Mouse (Mus musculus) stomach, embryonic 14.5 days (tissue): Measurements from ENCODE around the gene Nlrc5. TPM values are rescaled to one million over a fixed set of nuclear protein-coding genes. Genes with fewer than 3 reads are reported as not detected.

Experiments used
- ATAC-seq: fragments of 200-750 bp; cut with Nextera tagmentation; 2 replicates; pipeline ENCODE4 v1.8.0; 2017; ENCODE audit warnings: low read depth, moderate TSS enrichment; ENCODE audit not compliant: insufficient number of reproducible peaks, insufficient read depth, low FRiP score
- H3K27ac ChIP-seq: fragments of 300-500 bp; sonication (generic); 2 replicates; pipeline ENCODE4 v1.5.1; 2014; ENCODE audit warnings: mild to moderate bottlenecking, low read length, moderate library complexity, mixed read lengths
- H3K27me3 ChIP-seq: fragments of 300-500 bp; sonication (generic); 2 replicates; pipeline ENCODE4 v1.6.1; 2014; ENCODE audit warnings: low read length, control low read depth, mixed read lengths; ENCODE audit not compliant: control insufficient read depth, insufficient read depth
- H3K36me3 ChIP-seq: fragments of 300-500 bp; sonication (generic); 2 replicates; pipeline ENCODE4 v1.6.1; 2014; ENCODE audit warnings: mild to moderate bottlenecking, control low read depth, low read length, moderate library complexity, mixed read lengths; ENCODE audit not compliant: control insufficient read depth, insufficient read depth
- H3K4me1 ChIP-seq: fragments of 300-500 bp; sonication (generic); 2 replicates; pipeline ENCODE4 v1.6.1; 2014; ENCODE audit warnings: low read length, control low read depth, mixed read lengths; ENCODE audit not compliant: control insufficient read depth, insufficient read depth
- H3K4me2 ChIP-seq: fragments of 300-500 bp; sonication (generic); replicated peaks from 2 replicates; pipeline ENCODE4 v1.6.1; 2014; ENCODE audit warnings: low read depth, low read length, control low read depth
- H3K4me3 ChIP-seq: fragments of 300-500 bp; sonication (generic); 2 replicates; pipeline ENCODE4 v1.5.1; 2014; ENCODE audit warnings: low read depth, low read length, control low read depth
- H3K9ac ChIP-seq: fragments of 300-500 bp; sonication (generic); replicated peaks from 2 replicates; pipeline ENCODE4 v1.6.1; 2014; ENCODE audit warnings: low read depth, mild to moderate bottlenecking, control low read depth, low read length, moderate library complexity, mixed read lengths
- H3K9me3 ChIP-seq: fragments of 300-500 bp; sonication (generic); 2 replicates; pipeline ENCODE4 v1.6.1; 2016; ENCODE audit warnings: low read depth, low read length, control low read depth; ENCODE audit not compliant: control insufficient read depth
- WGBS: fragments of 180-500 bp; shearing (Covaris S2); extraction: QIAGEN DNeasy Blood & Tissue Kit; methylation state at CpG from one replicate; pipeline ENCODE4 v1.1.7; 2014; 5-methylcytosine and 5-hydroxymethylcytosine counted together
- polyA plus RNA-seq: library from polyadenylated mRNA; unstranded; fragments of >200 nt; fragmentation: Nextera tagmentation; extraction: Ambion mirVana; gene quantifications from 2 replicates; pipeline ENCODE4 v1.2.1, GENCODE M21; 2014

Gene Nlrc5
- polyA plus RNA-seq, 1 experiment from 2014 or later, result 1.4 TPM

- Histone ChIP-seq H3K9ac (no peak overlapping the region), H3K36me3 (no peaks in the 10 kb centered on the region), H3K9me3 (no peaks in the 10 kb centered on the region), H3K27me3 (no peaks in the 10 kb centered on the region), H3K4me1 (0 out of 2 replicates have a peak, but pooled peaks cover 2% of the 10 kb centered on the region), H3K27ac (no peak overlapping the region), H3K4me2 (no peak overlapping the region), H3K4me3 (no peak overlapping the region)
- no peak for ATAC-seq
- 56% methylated on average over 5 of the region's 5 CpGs for WGBS
These were observed 127.1 kb downstream of the Nlrc5 start for GRCm38 (mm10) chr8:94561256-94561655.

- H3K4me3 ChIP-seq, result no peak overlapping the region
- no peaks in the 10 kb centered on the region for H3K36me3 ChIP-seq
- H3K4me2 ChIP-seq, result no peak overlapping the region
- no peak overlapping the region for H3K9ac ChIP-seq
- H3K9me3 ChIP-seq, result no peaks in the 10 kb centered on the region
- no peaks in the 10 kb centered on the region for H3K27me3 ChIP-seq
- no peak overlapping the region for H3K27ac ChIP-seq
- ATAC-seq, result no peak
- H3K4me1 ChIP-seq, result no peaks in the 10 kb centered on the region
These were observed 130.3 kb downstream of the Nlrc5 start for GRCm38 (mm10) chr8:94564421-94564820.

- H3K36me3 ChIP-seq, result no peaks in the 10 kb centered on the region
- WGBS, result 58% methylated on average over 6 of the region's 6 CpGs
- H3K4me1 ChIP-seq, result no peaks in the 10 kb centered on the region
- no peak for ATAC-seq
- no peak overlapping the region for H3K9ac ChIP-seq
- H3K27me3 ChIP-seq, result no peaks in the 10 kb centered on the region
- H3K4me3 ChIP-seq, result no peak overlapping the region
- H3K27ac ChIP-seq, result no peak overlapping the region
- H3K4me2 ChIP-seq, result no peak overlapping the region
- H3K9me3 ChIP-seq, result no peaks in the 10 kb centered on the region
These were observed 131.9 kb downstream of the Nlrc5 start for GRCm38 (mm10) chr8:94566033-94566432.

GRCm38 (mm10) chr8:94566446-94567158 is 132.4 kb downstream of the Nlrc5 start:
- no peak for ATAC-seq
- no peak overlapping the region for H3K27ac ChIP-seq

GRCm38 (mm10) chr8:94567159-94567849 is 133.1 kb downstream of the Nlrc5 start:
- Histone ChIP-seq H3K9me3 (no peaks in the 10 kb centered on the region), H3K4me3 (no peak overlapping the region), H3K27me3 (no peaks in the 10 kb centered on the region), H3K27ac (no peak overlapping the region), H3K4me2 (no peak overlapping the region), H3K4me1 (no peaks in the 10 kb centered on the region), H3K36me3 (no peaks in the 10 kb centered on the region), H3K9ac (no peak overlapping the region)
- WGBS, result 80% methylated on average over 8 of the region's 8 CpGs
- ATAC-seq, result no peak

More at GRCm38 (mm10) chr8:94566446-94567158, 132.4 kb downstream of the Nlrc5 start:
- Histone ChIP-seq H3K4me3 (no peak overlapping the region), H3K4me1 (no peaks in the 10 kb centered on the region), H3K9me3 (no peaks in the 10 kb centered on the region), H3K9ac (no peak overlapping the region), H3K27me3 (no peaks in the 10 kb centered on the region), H3K4me2 (no peak overlapping the region), H3K36me3 (no peaks in the 10 kb centered on the region)
- WGBS, result 57% methylated on average over 15 of the region's 15 CpGs

- Histone ChIP-seq H3K36me3 (no peaks in the 10 kb centered on the region), H3K4me2 (no peak overlapping the region), H3K4me1 (no peaks in the 10 kb centered on the region), H3K9ac (no peak overlapping the region), H3K4me3 (no peak overlapping the region), H3K9me3 (no peaks in the 10 kb centered on the region), H3K27me3 (no peaks in the 10 kb centered on the region), H3K27ac (no peak overlapping the region)
- no peak for ATAC-seq
- 85% methylated on average over 8 of the region's 8 CpGs for WGBS
These were observed 133.9 kb downstream of the Nlrc5 start for GRCm38 (mm10) chr8:94568098-94568497.

GRCm38 (mm10) chr8:94569419-94569818 is 135.3 kb downstream of the Nlrc5 start:
- H3K27me3 ChIP-seq, result no peaks in the 10 kb centered on the region
- H3K9ac ChIP-seq, result no peak overlapping the region
- H3K36me3 ChIP-seq, result peaks cover 10% of the 10 kb centered on the region
- no peaks in the 10 kb centered on the region for H3K9me3 ChIP-seq
- H3K4me1 ChIP-seq, result no peaks in the 10 kb centered on the region
- WGBS, result 75% methylated on average over 1 of the region's 1 CpGs
- no peak overlapping the region for H3K27ac ChIP-seq
- no peak for ATAC-seq
- no peak overlapping the region for H3K4me3 ChIP-seq
- no peak overlapping the region for H3K4me2 ChIP-seq

GRCm38 (mm10) chr8:94571896-94572295 is 137.7 kb downstream of the Nlrc5 start:
- Histone ChIP-seq H3K27ac (no peak overlapping the region), H3K36me3 (peaks cover 32% of the 10 kb centered on the region), H3K4me3 (no peak overlapping the region), H3K4me2 (no peak overlapping the region), H3K9me3 (no peaks in the 10 kb centered on the region), H3K9ac (no peak overlapping the region), H3K27me3 (no peaks in the 10 kb centered on the region), H3K4me1 (no peaks in the 10 kb centered on the region)
- whole genome bisulfite sequencing, result 72% methylated on average over 2 of the region's 2 CpGs
- ATAC-seq, result no peak
